Mouse (Mus musculus) heart, adult 2 months (tissue): ENCODE measurements around the gene Odf3l2. TPM values are rescaled to one million over a fixed set of nuclear protein-coding genes. Genes with fewer than 3 reads are reported as not detected.

Experiments used
- DNase-seq, 2 experiments: peaks; one replicate each; pipeline ENCODE4 v3.0.0; 2021
- H3K27ac ChIP-seq: fragments of 200-600 bp; 2 replicates; pipeline ENCODE4 v1.8.1; 2022
- H3K27me3 ChIP-seq: fragments of 200-500 bp; 2 replicates; pipeline ENCODE4 v1.6.1; 2012; ENCODE audit warnings: mild to moderate bottlenecking, low read length, inconsistent platforms, mixed read lengths; ENCODE audit not compliant: control insufficient read depth, insufficient read depth
- H3K36me3 ChIP-seq: fragments of 200-500 bp; 2 replicates; pipeline ENCODE4 v1.6.1; 2012; ENCODE audit warnings: low read length, inconsistent platforms; ENCODE audit not compliant: control insufficient read depth, insufficient read depth
- H3K4me1 ChIP-seq: fragments of 200-500 bp; 2 replicates; pipeline ENCODE4 v1.6.1; 2011; ENCODE audit warnings: low read length; ENCODE audit not compliant: control insufficient read depth, insufficient read depth
- H3K4me3 ChIP-seq: fragments of 200-600 bp; 2 replicates; pipeline ENCODE4 v1.8.1; 2022
- H3K79me2 ChIP-seq: fragments of 200-500 bp; replicated peaks from 2 replicates; pipeline ENCODE4 v1.6.1; 2012; ENCODE audit warnings: mild to moderate bottlenecking, inconsistent platforms, low read length, moderate library complexity, mixed read lengths; ENCODE audit not compliant: control insufficient read depth, insufficient read depth
- H3K9ac ChIP-seq: fragments of 200-500 bp; 2 replicates; pipeline ENCODE4 v1.6.1; 2012; ENCODE audit warnings: low read depth, mild to moderate bottlenecking, control low read depth, inconsistent platforms, low read length, mixed read lengths
- CTCF ChIP-seq: fragments of 200-600 bp; IDR thresholded peaks from 2 replicates; pipeline ENCODE4 v1.8.1; 2022; ENCODE audit warnings: antibody characterized with exemption, mild to moderate bottlenecking, moderate library complexity
- EP300 ChIP-seq: fragments of 200-500 bp; IDR thresholded peaks from 2 replicates; pipeline ENCODE4 v1.6.1; 2011; ENCODE audit warnings: low read depth, low read length, control low read depth; ENCODE audit not compliant: insufficient read depth
- POLR2A ChIP-seq: fragments of 200-500 bp; IDR thresholded peaks from 2 replicates; pipeline ENCODE4 v1.6.1; 2011; ENCODE audit warnings: mild to moderate bottlenecking, low read depth, low read length, control low read depth; ENCODE audit not compliant: insufficient read depth
- WGBS: fragments of 180-500 bp; shearing (Covaris S2); methylation state at CpG from one replicate; pipeline ENCODE4 v1.1.7; 2018; 5-methylcytosine and 5-hydroxymethylcytosine counted together
- intact Hi-C: fragments of 180-260 bp; cut with DNase I; formaldehyde crosslinking; loops from one replicate; pipeline ENCODE4 v1.15.1; 2025
- polyA plus RNA-seq: library from polyadenylated mRNA; depleted of rRNA; stranded (reverse); fragments of >200 nt; gene quantifications from 2 replicates; pipeline ENCODE4 v1.2.3, GENCODE M21; 2012
- total RNA-seq, 2 experiments: library from RNA; stranded (reverse); gene quantifications; 2 replicates each; pipeline ENCODE4 v1.2.3; 2021

Gene Odf3l2
- total and polyA plus RNA-seq, 3 experiments: not detected

- no peak overlapping the region for H3K4me3 ChIP-seq
- H3K9ac ChIP-seq: no peak overlapping the region; the same call in 1 of the 2 replicates
- H3K36me3 ChIP-seq: no peaks in the 10 kb centered on the region
- peaks cover 1% of the 10 kb centered on the region; the same call in 1 of the 2 replicates for H3K4me1 ChIP-seq
- TF ChIP-seq POLR2A (no peak), CTCF (no peak), EP300 (no peak)
- intact Hi-C loops: no loop called here
- 9% methylated on average over 23 of the region's 23 CpGs for WGBS
- no peaks in the 10 kb centered on the region; the same call in 1 of the 2 replicates for H3K27me3 ChIP-seq
- H3K79me2 ChIP-seq: no peaks in the 10 kb centered on the region
- peak; percentile 55 to 56 for DNase-seq
- no peak overlapping the region for H3K27ac ChIP-seq
These were observed 6.9 kb downstream of the Odf3l2 start for GRCm38 (mm10) chr10:79638486-79639204.

GRCm38 (mm10) chr10:79637128-79638110 is 8.1 kb downstream of the Odf3l2 start, which contains the start of gene Shc2:
TSS of gene Shc2 (minus strand) at chr10:79637918.
- Histone ChIP-seq H3K27me3 (no peaks in the 10 kb centered on the region; the same call in 1 of the 2 replicates), H3K27ac (no peak within 1 kb of the TSS; the same call in 1 of the 2 replicates), H3K4me3 (peak within 1 kb of the TSS; percentile 45), H3K36me3 (no peaks in the 10 kb centered on the region), H3K9ac (peak within 1 kb of the TSS; percentile 62), H3K79me2 (no peaks in the 10 kb centered on the region), H3K4me1 (peaks cover 1% of the 10 kb centered on the region; the same call in 1 of the 2 replicates)
- peak; percentile 31 to 54 for DNase-seq
- TF ChIP-seq CTCF (no peak), EP300 (no peak), POLR2A (no peak)
- 1% methylated on average over 102 of the region's 116 CpGs for WGBS
- intact Hi-C loops: no loop called here

GRCm38 (mm10) chr10:79636287-79636686 is 9.3 kb downstream of the Odf3l2 start:
- Histone ChIP-seq H3K27ac (no peak overlapping the region), H3K4me3 (no peak overlapping the region), H3K4me1 (peaks cover 1% of the 10 kb centered on the region; the same call in 1 of the 2 replicates), H3K79me2 (no peaks in the 10 kb centered on the region), H3K9ac (no peak overlapping the region), H3K27me3 (no peaks in the 10 kb centered on the region; the same call in 1 of the 2 replicates), H3K36me3 (no peaks in the 10 kb centered on the region)
- DNase-seq: no peak
- TF ChIP-seq CTCF: no peak
- TF ChIP-seq POLR2A: no peak
- TF ChIP-seq EP300: no peak
- 87% methylated on average over 8 of the region's 8 CpGs for WGBS
- intact Hi-C loops: no loop called here

DNA sequence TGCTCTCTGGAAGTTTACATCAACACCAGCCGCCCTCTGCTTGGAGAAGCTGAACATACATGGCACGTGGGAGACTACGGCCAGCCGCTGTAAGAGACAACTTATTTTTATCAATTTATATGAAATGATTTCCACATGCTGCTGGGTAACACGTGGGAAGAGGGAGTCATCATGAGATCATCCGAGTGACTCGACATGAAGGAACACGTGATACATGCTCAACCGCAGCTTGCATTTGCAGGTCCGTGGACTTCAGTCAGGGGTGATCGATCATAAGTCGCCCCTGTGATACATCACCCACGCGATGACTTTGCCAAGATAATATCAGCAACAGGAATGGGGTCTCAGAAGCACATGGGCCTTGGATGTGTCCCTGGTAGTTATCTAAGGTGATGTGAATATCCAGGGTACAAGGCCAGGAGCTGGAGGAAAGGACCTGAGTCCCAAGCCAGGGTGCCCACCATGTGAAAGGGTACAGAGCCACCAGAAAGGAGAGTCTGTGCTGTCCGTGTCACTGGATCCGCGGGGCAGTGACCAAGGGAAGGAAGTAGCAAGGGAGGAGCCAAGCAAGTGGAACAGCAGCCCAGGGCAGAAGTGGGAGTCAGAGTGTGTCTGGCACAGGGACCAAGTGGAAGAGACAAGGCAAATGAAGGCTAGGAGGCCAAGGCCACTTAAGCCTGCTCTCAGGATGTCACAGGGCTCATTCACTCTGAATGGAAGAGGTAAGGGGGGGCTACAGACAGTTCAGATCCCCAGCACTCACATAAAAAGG is 12.3 kb downstream of the Odf3l2 start:
- no peaks in the 10 kb centered on the region; the same call in 1 of the 2 replicates for H3K27me3 ChIP-seq
- no peak for DNase-seq
- no peaks in the 10 kb centered on the region for H3K36me3 ChIP-seq
- no peaks in the 10 kb centered on the region for H3K79me2 ChIP-seq
- peaks cover 1% of the 10 kb centered on the region; the same call in 1 of the 2 replicates for H3K4me1 ChIP-seq
- TF ChIP-seq CTCF (no peak), POLR2A (no peak), EP300 (no peak)
- H3K4me3 ChIP-seq: no peak overlapping the region
- intact Hi-C loops: no loop called here
- 66% methylated on average over 17 of the region's 17 CpGs for WGBS
- H3K27ac ChIP-seq: no peak overlapping the region
- H3K9ac ChIP-seq: no peak overlapping the region

DNA sequence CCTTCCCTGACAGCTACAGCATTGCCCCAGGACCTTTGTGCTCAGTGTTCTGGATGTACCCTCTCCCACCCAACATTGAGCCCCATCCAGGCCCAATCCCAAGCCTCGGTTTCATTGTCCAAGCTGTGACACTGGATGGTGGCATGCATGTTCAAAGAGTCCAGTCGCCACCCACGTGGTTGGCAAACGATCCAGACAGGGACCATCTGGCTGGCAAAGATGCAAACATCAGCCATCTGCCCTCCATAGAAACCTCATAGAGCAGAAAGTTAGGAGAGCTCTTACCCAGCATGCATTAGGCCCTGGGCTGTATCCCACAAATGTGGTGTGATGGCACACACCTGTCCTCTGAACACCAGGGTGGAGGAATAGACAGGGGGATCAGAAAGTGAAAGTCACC is 14.1 kb downstream of the Odf3l2 start:
- Histone ChIP-seq H3K79me2 (no peaks in the 10 kb centered on the region), H3K27me3 (no peaks in the 10 kb centered on the region), H3K36me3 (no peaks in the 10 kb centered on the region), H3K4me3 (no peak overlapping the region), H3K9ac (no peak overlapping the region), H3K27ac (no peak overlapping the region), H3K4me1 (peaks cover 1% of the 10 kb centered on the region; the same call in 1 of the 2 replicates)
- intact Hi-C loops: no loop called here
- DNase-seq: no peak
- WGBS: 82% methylated on average over 4 of the region's 4 CpGs
- no peak for TF ChIP-seq EP300
- TF ChIP-seq CTCF: no peak
- TF ChIP-seq POLR2A: no peak
